Mouse (Mus musculus) embryo, embryonic 9.5 days (tissue): ENCODE results near the gene Gm20671.
"Not testable (repeated sequence)": the region's sequence is repeated elsewhere in the genome, so short reads cannot be mapped to it uniquely, and the experiment has no call there.

Source experiments
- DNase-seq: peaks from one replicate; pipeline ENCODE4 v3.0.0-alpha.2; 2017; ENCODE audit errors: extremely low spot score

Gene Gm20671

DNA sequence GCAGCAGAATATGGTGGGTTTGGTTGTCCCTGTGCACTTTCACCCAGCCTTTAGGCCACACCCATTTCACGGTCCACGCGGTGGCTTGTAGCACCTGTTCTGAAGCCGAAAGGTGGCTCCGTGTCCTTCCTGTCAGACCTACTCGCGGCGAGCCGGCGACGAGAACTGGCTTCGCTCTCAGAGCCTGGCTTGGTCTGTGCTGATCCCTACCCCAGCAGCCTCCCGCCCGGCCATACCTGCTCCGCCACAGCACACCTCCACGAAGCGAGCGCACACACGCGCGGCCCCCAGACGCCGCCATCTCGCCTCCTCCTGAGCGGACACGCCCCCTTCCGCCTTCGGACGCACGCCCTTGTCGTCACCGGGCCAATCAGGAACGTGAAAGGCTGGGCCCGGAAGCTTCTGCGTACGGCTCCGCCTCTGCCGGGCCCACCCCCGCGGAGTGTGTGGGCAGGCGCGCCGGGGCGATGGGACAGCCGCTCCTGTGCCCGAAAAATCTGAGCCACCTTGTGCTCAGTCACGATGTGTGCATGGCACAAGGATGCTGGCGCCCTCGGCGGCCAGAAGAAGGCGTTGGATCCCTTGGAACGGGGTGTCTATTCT, 41.5 kb downstream of the Gm20671 start, which contains the start of gene Pisd:
Gene Pisd, minus strand, starts transcription at position 334 of the 603 bp plus-strand sequence.
- peak; percentile 91 for DNase-seq

- DNase-seq: no peak
Observed at GRCm38 (mm10) chr5:32784726-32785125, 42.2 kb downstream of the Gm20671 start.

- DNase-seq: no peak
Observed at GRCm38 (mm10) chr5:32781596-32781995, 45.3 kb downstream of the Gm20671 start.

- no peak for DNase-seq
Observed at GRCm38 (mm10) chr5:32778168-32778567, 48.7 kb downstream of the Gm20671 start.

DNA sequence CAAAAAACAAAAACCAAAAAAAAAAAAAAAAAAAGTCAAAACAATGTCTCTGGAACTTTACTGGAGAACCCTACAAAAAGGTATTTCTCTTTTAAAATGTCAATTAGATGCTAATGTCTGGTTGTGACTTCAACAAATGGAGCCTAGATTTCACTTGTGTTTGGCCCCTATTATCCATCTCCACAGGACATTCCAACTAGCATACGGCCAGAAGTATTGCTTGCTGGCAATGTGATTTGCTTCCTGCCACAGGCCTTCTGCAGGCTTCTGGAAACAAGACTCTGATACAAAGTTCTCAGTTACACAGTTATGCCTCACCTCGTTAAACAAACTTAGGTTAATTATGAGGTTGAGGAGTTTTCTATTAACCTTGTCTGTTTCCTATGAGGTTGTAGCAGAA, 54.5 kb downstream of the Gm20671 start:
- no peak for DNase-seq

- no peak for DNase-seq
Observed at GRCm38 (mm10) chr5:32767636-32768373, 59.1 kb downstream of the Gm20671 start.

DNA sequence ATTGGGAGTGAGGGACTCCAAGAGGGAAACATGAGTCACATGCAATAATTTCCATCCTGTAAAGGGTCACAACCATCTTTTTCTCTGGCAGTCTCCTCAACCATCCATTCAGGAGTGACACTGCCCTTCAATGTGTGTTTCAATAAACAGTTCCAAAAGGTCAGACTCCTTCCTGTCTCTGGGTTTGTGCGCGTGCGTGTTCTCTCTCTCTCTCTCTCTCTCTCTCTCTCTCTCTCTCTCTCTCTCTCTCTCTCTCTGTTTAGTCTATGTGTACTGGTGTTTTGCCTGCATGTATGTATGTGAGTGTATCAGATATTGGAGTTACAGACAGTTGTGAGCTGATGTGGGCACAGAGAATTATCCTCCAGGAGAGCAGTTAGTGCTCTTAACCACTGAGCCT, 59.9 kb downstream of the Gm20671 start:
- DNase-seq: no peak

GRCm38 (mm10) chr5:32761566-32762140, 65.3 kb downstream of the Gm20671 start:
- DNase-seq: no peak

GRCm38 (mm10) chr5:32760787-32761186, 66.1 kb downstream of the Gm20671 start:
- DNase-seq: no peak

DNA sequence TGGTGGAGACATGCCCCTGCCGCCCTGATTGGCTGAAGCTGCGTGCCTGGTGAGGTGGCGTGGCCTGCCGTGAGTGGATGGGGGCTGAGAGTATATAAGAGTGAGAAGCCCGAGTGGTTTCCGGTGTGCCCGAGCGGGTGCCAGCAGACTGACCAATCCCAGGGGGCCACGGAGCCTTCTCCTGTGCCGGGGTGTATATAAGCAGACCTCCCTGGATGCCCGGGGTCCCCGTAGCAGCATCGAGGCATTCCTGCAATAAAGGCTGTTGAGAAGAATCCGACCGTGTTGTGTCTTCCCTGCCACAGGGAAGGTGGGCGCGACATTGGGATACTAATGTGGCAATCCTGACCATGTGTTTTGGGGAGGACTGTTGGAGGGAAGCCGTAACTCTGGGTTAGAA, 66.6 kb downstream of the Gm20671 start:
- not testable (repeated sequence) for DNase-seq

DNA sequence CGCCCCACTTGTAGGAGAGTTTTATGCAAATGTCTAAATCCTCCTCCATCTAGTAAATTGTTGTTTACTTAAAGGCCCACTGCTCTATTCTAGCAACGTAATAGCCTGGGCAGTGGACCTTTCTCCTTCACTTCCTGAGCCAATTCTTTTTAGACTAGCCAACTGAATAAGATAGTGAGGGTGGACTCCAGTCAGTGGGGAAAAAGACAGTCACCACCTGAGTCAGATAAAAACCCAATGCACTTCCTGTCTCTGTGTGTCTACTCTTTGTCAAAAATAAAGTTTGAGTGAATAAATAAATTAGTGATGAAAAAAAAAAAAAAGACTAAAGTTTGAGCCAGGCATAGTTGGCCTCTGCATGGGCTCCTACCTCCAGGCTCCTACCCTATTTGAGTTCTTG, 67.2 kb downstream of the Gm20671 start:
- no peak for DNase-seq

GRCm38 (mm10) chr5:32756141-32756540, 70.8 kb downstream of the Gm20671 start:
- no peak for DNase-seq

DNA sequence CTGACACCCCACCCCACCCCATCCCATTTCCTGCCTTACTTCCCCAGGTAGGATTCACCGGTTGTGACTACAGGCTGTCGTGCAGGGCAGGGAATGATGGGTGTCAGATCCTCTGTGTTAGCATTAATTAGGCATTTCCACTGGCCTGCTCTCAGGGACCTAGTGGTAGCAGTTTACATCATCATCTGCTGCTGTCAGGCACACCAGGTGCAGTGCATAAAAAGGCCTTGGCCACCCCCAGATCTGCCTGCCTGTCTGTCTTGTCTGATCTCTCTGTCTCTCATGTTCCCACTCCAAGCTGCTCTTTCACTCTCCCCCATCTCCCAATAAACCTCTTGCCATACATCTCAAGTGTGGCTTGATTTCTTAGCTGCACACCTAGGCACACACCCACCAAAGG, 75.2 kb downstream of the Gm20671 start:
- no peak for DNase-seq

DNA sequence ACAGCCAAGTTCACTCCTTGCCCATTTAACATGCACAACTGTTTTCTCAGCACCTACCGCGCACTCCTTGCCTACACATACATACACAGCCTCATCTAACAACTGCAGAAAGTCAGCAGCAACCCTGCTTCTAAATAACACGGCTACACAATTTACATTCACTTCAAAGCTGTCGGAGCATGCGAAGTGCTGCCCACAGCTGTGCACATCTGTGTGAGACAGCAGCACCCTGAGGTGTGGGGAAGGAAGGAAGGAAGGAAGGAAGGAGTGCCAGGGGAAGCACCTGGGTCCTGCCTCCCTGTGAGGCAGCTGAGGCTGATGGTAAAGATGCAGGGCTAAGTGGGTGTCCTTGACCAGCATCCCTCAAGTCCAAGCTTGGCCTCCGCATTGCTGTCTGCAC, 78.0 kb downstream of the Gm20671 start:
- DNase-seq: no peak

DNA sequence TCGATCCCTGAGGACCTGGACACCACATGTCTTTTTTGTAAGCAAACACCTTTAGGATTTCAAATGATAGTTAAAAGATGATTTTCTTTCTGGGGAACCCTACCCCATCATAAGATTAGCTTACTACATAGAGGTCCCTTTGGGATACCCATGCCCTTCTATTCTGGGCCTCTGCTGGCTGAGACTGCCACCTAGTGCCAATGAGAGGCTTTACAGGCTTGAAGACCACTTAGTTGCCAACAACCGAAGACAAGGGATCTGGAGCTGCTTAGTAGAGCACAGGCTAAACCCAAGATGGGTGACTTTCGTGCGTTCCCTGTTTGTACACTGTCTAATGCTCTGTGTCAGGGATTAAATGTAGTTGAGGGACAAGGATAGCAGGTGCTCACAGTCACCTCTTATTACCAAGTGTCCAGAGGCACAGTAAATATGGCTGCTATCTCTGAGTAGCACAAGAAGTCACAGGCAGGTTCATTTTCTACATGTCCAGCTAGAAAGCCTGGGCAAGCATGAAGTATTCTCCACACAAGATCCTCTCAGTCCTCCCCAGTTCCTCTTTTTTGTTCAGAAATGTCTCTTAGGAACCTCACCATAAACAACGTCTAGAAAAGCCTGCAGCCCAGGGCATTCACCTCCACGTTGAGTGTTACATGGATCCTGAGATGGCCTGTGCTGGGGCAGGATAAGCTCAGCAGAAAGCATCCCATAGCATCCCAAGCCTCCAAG, 79.1 kb downstream of the Gm20671 start:
- peak; percentile 48 for DNase-seq

DNA sequence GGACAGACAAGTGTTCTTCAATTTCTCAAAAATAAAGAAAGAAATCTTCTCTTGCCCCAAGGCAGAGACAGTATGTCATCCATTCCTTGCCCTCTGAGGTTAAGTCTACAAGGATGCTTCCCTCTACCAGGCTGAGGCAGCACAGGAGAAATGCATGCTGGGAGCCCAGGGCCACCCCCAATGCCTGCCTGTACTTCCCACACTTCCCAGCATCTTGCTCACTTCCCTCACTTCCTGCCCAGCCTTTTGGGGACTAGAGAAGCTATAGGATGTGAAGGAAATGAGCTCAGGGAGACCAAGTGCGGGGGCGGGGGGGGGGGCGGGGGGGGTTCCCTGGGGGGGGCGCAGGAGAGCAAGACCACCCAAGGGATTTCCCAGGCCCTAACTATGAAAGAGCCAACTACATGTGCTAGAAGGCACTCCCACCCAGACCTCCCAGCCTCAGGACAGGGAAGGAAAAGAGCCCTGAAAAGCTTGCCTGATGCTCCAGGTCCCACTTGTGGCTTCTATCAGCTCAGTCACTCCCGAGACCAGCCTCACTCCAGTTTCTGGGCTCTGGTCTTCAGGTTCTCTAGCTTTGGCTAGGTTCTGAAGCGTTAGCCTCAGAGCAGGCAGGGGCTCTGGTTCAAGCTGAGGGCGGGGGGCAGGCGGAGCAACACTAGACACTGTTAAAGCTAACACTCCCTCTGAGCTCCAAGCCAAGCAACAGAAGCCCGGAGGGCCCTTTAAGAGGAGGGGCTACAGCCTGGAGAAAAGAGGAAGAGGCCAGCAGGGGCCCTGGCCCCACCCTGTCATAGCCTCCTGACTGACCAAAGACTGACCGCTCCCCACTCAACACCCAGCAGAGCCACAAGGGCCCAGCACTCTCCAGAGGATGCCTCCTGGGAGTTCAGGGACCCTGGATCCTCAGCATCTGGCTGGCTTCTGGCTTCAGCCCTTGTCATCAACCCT, 80.9 kb downstream of the Gm20671 start:
- peak; percentile 72 for DNase-seq

DNA sequence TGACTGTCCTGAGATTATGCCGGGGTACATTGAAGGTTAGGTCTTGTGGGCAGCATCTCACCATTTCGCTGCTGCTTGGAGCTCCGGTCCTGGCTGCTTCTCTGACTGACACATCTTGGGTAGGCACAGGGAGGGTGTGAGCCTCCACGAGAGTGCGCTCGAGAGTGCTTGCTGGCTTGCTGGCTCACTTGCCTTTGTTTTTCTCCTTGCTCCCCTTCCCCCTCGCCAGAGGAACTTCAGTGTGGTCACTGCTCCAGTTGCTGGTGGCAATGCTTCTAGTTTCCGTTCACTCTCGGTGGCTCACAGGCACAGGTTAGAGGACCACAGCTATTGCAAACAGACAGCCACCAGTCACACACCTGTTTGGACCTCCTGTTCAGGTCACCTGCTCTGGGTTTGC, 84.8 kb downstream of the Gm20671 start:
- DNase-seq: peak; percentile 5

- DNase-seq: not testable (repeated sequence)
Observed at GRCm38 (mm10) chr5:32741377-32741776, 85.5 kb downstream of the Gm20671 start.

- not testable (repeated sequence) for DNase-seq
Observed at GRCm38 (mm10) chr5:32740850-32741249, 86.1 kb downstream of the Gm20671 start.

DNA sequence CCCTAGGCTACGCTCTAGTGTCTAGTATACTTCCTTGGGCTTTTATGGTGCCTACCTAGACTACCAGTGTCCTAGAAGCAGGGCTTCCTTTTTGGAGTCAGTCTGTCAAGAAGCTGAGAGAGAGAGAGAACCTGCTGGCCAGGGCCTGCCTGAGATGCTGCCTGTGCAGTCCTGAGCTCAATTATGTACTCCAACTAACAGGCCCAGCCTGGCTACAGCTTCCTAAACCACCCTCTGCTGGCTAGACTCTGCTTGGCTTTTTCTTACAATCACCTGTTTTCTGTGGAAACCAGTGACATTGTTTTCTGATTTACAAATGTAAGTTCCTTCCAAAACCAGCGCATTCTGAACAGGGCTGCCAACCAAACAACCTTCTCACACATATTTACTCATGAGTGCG, 86.8 kb downstream of the Gm20671 start:
- no peak for DNase-seq

GRCm38 (mm10) chr5:32736770-32737169, 90.1 kb downstream of the Gm20671 start:
- not testable (repeated sequence) for DNase-seq
